Mouse (Mus musculus) olfactory bulb, adult 2 months (tissue): ENCODE results near the gene Ccdc33.

Experiments
- CTCF ChIP-seq: fragments of 200-500 bp; IDR thresholded peaks from 2 replicates; pipeline ENCODE4 v1.5.1; 2012; ENCODE audit warnings: low read depth, mild to moderate bottlenecking, low read length, moderate library complexity; ENCODE audit not compliant: insufficient read depth
- POLR2A ChIP-seq: fragments of 200-500 bp; IDR thresholded peaks from 2 replicates; pipeline ENCODE4 v1.6.1; 2012; ENCODE audit warnings: mild to moderate bottlenecking, low read depth, low read length, moderate library complexity; ENCODE audit not compliant: insufficient read depth

DNA sequence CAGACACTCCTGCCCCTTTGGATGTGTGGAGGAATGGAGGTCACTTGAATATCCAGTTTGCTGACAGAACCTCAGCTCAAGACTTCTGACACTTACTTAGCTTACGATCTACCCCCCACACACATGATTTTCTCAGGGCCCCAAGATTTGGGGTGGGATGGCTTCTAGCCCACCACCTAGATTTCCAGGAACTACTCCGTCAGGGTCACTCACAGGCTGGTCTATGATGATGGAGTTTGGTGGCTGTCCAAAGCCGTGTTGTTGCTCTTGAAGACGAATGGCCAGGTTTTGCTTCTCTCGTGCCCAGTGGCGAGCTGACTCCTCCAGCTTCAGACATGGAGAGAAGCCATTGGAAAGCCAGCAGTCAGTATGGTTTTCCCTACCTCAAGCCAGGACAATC is 89.0 kb downstream of the Ccdc33 start:
- TF ChIP-seq CTCF (no peak), POLR2A (no peak)
